Mouse (Mus musculus) hindbrain, embryonic 13.5 days (tissue): ENCODE data around the gene Timm29. TPM values are rescaled to one million over a fixed set of nuclear protein-coding genes. Genes with fewer than 3 reads are reported as not detected.
A peak's percentile ranks its signal among the peaks of the same experiment; 100 is the strongest.

Experiments
- ATAC-seq: fragments of 200-750 bp; cut with Nextera tagmentation; 2 replicates; pipeline ENCODE4 v1.8.0; 2017; ENCODE audit warnings: moderate TSS enrichment; ENCODE audit not compliant: low FRiP score
- H3K27ac ChIP-seq: fragments of 300-500 bp; sonication (generic); 2 replicates; pipeline ENCODE4 v1.5.1; 2015; ENCODE audit warnings: inconsistent platforms, mild to moderate bottlenecking, moderate library complexity
- H3K27me3 ChIP-seq: fragments of 300-500 bp; sonication (generic); 2 replicates; pipeline ENCODE4 v1.6.1; 2015; ENCODE audit warnings: mild to moderate bottlenecking, inconsistent platforms
- H3K36me3 ChIP-seq: fragments of 300-500 bp; sonication (generic); 2 replicates; pipeline ENCODE4 v1.6.1; 2015; ENCODE audit warnings: mild to moderate bottlenecking, inconsistent platforms
- H3K4me1 ChIP-seq: fragments of 300-500 bp; sonication (generic); replicated peaks from 2 replicates; pipeline ENCODE4 v1.6.1; 2015; ENCODE audit warnings: inconsistent platforms
- H3K4me2 ChIP-seq: fragments of 300-500 bp; sonication (generic); 2 replicates; pipeline ENCODE4 v1.6.1; 2015; ENCODE audit warnings: inconsistent platforms, mild to moderate bottlenecking, moderate library complexity
- H3K4me3 ChIP-seq: fragments of 300-500 bp; sonication (generic); 2 replicates; pipeline ENCODE4 v1.5.1; 2015; ENCODE audit warnings: mild to moderate bottlenecking, inconsistent platforms
- H3K9ac ChIP-seq: fragments of 300-500 bp; sonication (generic); 2 replicates; pipeline ENCODE4 v1.6.1; 2015; ENCODE audit warnings: mild to moderate bottlenecking, inconsistent platforms
- H3K9me3 ChIP-seq: fragments of 300-500 bp; sonication (generic); 2 replicates; pipeline ENCODE4 v1.6.1; 2016; ENCODE audit warnings: inconsistent platforms
- WGBS: fragments of 180-500 bp; shearing (Covaris S2); methylation state at CpG from one replicate; pipeline ENCODE4 v1.1.7; 2015; 5-methylcytosine and 5-hydroxymethylcytosine counted together
- microRNA counts: library from miRNA; unstranded; fragments of <30 nt; microRNA quantifications from one replicate; lab custom pipeline; 2016
- microRNA-seq: library from miRNA; unstranded; fragments of <30 nt; microRNA quantifications from one replicate; pipeline ENCODE4, GENCODE M21; 2016
- polyA plus RNA-seq: library from polyadenylated mRNA; unstranded; fragments of >200 nt; fragmentation: Nextera tagmentation; extraction: Ambion mirVana; gene quantifications from 2 replicates; pipeline ENCODE4 v1.2.1, GENCODE M21; 2015

Timm29 gene
- polyA plus RNA-seq, 1 experiment from 2014 or later = 55.0 TPM

GRCm38 (mm10) chr9:21627145-21627795 lies 34.7 kb downstream of the Timm29 start:
- WGBS = 64% methylated on average over 5 of the region's 5 CpGs
- H3K4me3 ChIP-seq = no peak overlapping the region
- no peaks in the 10 kb centered on the region; the same call in 1 of the 2 replicates for H3K36me3 ChIP-seq
- H3K4me1 ChIP-seq = peaks cover 26% of the 10 kb centered on the region
- H3K9me3 ChIP-seq = no peaks in the 10 kb centered on the region
- no peaks in the 10 kb centered on the region for H3K27me3 ChIP-seq
- no peak overlapping the region for H3K9ac ChIP-seq
- ATAC-seq = no peak
- no peak overlapping the region for H3K4me2 ChIP-seq
- H3K27ac ChIP-seq = peak overlapping the region; percentile 69; the same call in 1 of the 2 replicates

- no peak for ATAC-seq
Measured at GRCm38 (mm10) chr9:21630673-21631072, 38.2 kb downstream of the Timm29 start.

GRCm38 (mm10) chr9:21633106-21633505 lies 40.6 kb downstream of the Timm29 start:
- Histone ChIP-seq H3K4me1 (peaks cover 18% of the 10 kb centered on the region), H3K9me3 (no peaks in the 10 kb centered on the region), H3K4me2 (no peak overlapping the region), H3K9ac (no peak overlapping the region), H3K27me3 (no peaks in the 10 kb centered on the region), H3K27ac (no peak overlapping the region), H3K4me3 (no peak overlapping the region), H3K36me3 (peaks cover 56% of the 10 kb centered on the region)
- WGBS = 71% methylated on average over 3 of the region's 3 CpGs
- ATAC-seq = no peak

More at GRCm38 (mm10) chr9:21630673-21631072, 38.2 kb downstream of the Timm29 start:
- peaks cover 23% of the 10 kb centered on the region for H3K4me1 ChIP-seq
- no peak overlapping the region for H3K9ac ChIP-seq
- H3K9me3 ChIP-seq = no peaks in the 10 kb centered on the region
- H3K27me3 ChIP-seq = no peaks in the 10 kb centered on the region
- H3K4me3 ChIP-seq = no peak overlapping the region
- H3K36me3 ChIP-seq = peaks cover 32% of the 10 kb centered on the region
- WGBS = 82% methylated on average over 3 of the region's 3 CpGs
- H3K4me2 ChIP-seq = no peak overlapping the region
- no peak overlapping the region for H3K27ac ChIP-seq

GRCm38 (mm10) chr9:21635639-21636038 lies 43.1 kb downstream of the Timm29 start:
- 49% methylated on average over 7 of the region's 7 CpGs for WGBS
- Histone ChIP-seq H3K4me2 (no peak overlapping the region), H3K27me3 (no peaks in the 10 kb centered on the region), H3K9ac (no peak overlapping the region), H3K4me1 (peaks cover 18% of the 10 kb centered on the region), H3K36me3 (peaks cover 81% of the 10 kb centered on the region), H3K4me3 (no peak overlapping the region), H3K9me3 (no peaks in the 10 kb centered on the region), H3K27ac (no peak overlapping the region)
- ATAC-seq = no peak

GRCm38 (mm10) chr9:21639031-21639430 lies 46.5 kb downstream of the Timm29 start:
- WGBS = 93% methylated on average over 11 of the region's 11 CpGs
- Histone ChIP-seq H3K4me1 (peaks cover 13% of the 10 kb centered on the region), H3K27ac (no peak overlapping the region), H3K4me3 (no peak overlapping the region), H3K9me3 (no peaks in the 10 kb centered on the region), H3K9ac (no peak overlapping the region), H3K4me2 (no peak overlapping the region), H3K36me3 (peaks cover 100% of the 10 kb centered on the region), H3K27me3 (no peaks in the 10 kb centered on the region)
- ATAC-seq = no peak

MicroRNA genes within 50 kb of the gene (microRNA counts, 519-probe panel; counts per million panel counts)
- microRNA mmu-miR-1946b (lab: Ali Mortazavi, UCI) = 51.3 counts per million

Small RNA genes lying within 50 kb of the gene (microRNA-seq; reads per million reads assigned to microRNA genes)
- not detected for gene Mir1946b

Other genes starting within 250 kb of the Timm29 start
- 253 and 276 TPM in 2 replicates for gene Ilf3, start 224.9 kb upstream of the Timm29 start, polyA plus RNA-seq
- gene Qtrt1, start 180.9 kb upstream of the Timm29 start, polyA plus RNA-seq = 50.6 and 54.0 TPM in 2 replicates
- gene Dnm2, start 167.8 kb upstream of the Timm29 start, polyA plus RNA-seq = 64.9 and 72.1 TPM in 2 replicates
- gene Tmed1, start 82.5 kb upstream of the Timm29 start, polyA plus RNA-seq = 57.0 and 61.8 TPM in 2 replicates
- gene AB124611, start 66.5 kb upstream of the Timm29 start, polyA plus RNA-seq = 3.4 and 3.8 TPM in 2 replicates
- gene Carm1, start 45.8 kb upstream of the Timm29 start, polyA plus RNA-seq = 29.4 and 29.9 TPM in 2 replicates
- 25.7 and 27.7 TPM in 2 replicates for gene Yipf2, start 106 bp downstream of the Timm29 start, polyA plus RNA-seq
- gene Smarca4, start 23.4 kb downstream of the Timm29 start, polyA plus RNA-seq = 156 and 158 TPM in 2 replicates
- gene Ldlr, start 130.8 kb downstream of the Timm29 start, polyA plus RNA-seq = 12.4 and 15.6 TPM in 2 replicates
- 22.0 and 26.4 TPM in 2 replicates for gene Spc24, start 167.6 kb downstream of the Timm29 start, polyA plus RNA-seq
- 4.7 and 5.0 TPM in 2 replicates for gene Kank2, start 206.0 kb downstream of the Timm29 start, polyA plus RNA-seq
- gene Angptl8, start 242.8 kb downstream of the Timm29 start, polyA plus RNA-seq = 0.39 and 0.53 TPM in 2 replicates